Mouse (Mus musculus) stomach, embryonic 14.5 days (tissue): ENCODE data around the gene Adgrl3. TPM values are rescaled to one million over a fixed set of nuclear protein-coding genes. Genes with fewer than 3 reads are reported as not detected.

ENCODE experiments used
- ATAC-seq: fragments of 200-750 bp; cut with Nextera tagmentation; 2 replicates; pipeline ENCODE4 v1.8.0; 2017; ENCODE audit warnings: low read depth, moderate TSS enrichment; ENCODE audit not compliant: insufficient number of reproducible peaks, insufficient read depth, low FRiP score
- H3K27ac ChIP-seq: fragments of 300-500 bp; sonication (generic); 2 replicates; pipeline ENCODE4 v1.5.1; 2014; ENCODE audit warnings: mild to moderate bottlenecking, low read length, moderate library complexity, mixed read lengths
- H3K27me3 ChIP-seq: fragments of 300-500 bp; sonication (generic); 2 replicates; pipeline ENCODE4 v1.6.1; 2014; ENCODE audit warnings: low read length, control low read depth, mixed read lengths; ENCODE audit not compliant: control insufficient read depth, insufficient read depth
- H3K36me3 ChIP-seq: fragments of 300-500 bp; sonication (generic); 2 replicates; pipeline ENCODE4 v1.6.1; 2014; ENCODE audit warnings: mild to moderate bottlenecking, control low read depth, low read length, moderate library complexity, mixed read lengths; ENCODE audit not compliant: control insufficient read depth, insufficient read depth
- H3K4me1 ChIP-seq: fragments of 300-500 bp; sonication (generic); 2 replicates; pipeline ENCODE4 v1.6.1; 2014; ENCODE audit warnings: low read length, control low read depth, mixed read lengths; ENCODE audit not compliant: control insufficient read depth, insufficient read depth
- H3K4me2 ChIP-seq: fragments of 300-500 bp; sonication (generic); replicated peaks from 2 replicates; pipeline ENCODE4 v1.6.1; 2014; ENCODE audit warnings: low read depth, low read length, control low read depth
- H3K4me3 ChIP-seq: fragments of 300-500 bp; sonication (generic); 2 replicates; pipeline ENCODE4 v1.5.1; 2014; ENCODE audit warnings: low read depth, low read length, control low read depth
- H3K9ac ChIP-seq: fragments of 300-500 bp; sonication (generic); replicated peaks from 2 replicates; pipeline ENCODE4 v1.6.1; 2014; ENCODE audit warnings: low read depth, mild to moderate bottlenecking, control low read depth, low read length, moderate library complexity, mixed read lengths
- H3K9me3 ChIP-seq: fragments of 300-500 bp; sonication (generic); 2 replicates; pipeline ENCODE4 v1.6.1; 2016; ENCODE audit warnings: low read depth, low read length, control low read depth; ENCODE audit not compliant: control insufficient read depth
- WGBS: fragments of 180-500 bp; shearing (Covaris S2); extraction: QIAGEN DNeasy Blood & Tissue Kit; methylation state at CpG from one replicate; pipeline ENCODE4 v1.1.7; 2014; 5-methylcytosine and 5-hydroxymethylcytosine counted together
- polyA plus RNA-seq: library from polyadenylated mRNA; unstranded; fragments of >200 nt; fragmentation: Nextera tagmentation; extraction: Ambion mirVana; gene quantifications from 2 replicates; pipeline ENCODE4 v1.2.1, GENCODE M21; 2014

Adgrl3 gene
- polyA plus RNA-seq, 1 experiment from 2014 or later: 38.4 TPM

DNA sequence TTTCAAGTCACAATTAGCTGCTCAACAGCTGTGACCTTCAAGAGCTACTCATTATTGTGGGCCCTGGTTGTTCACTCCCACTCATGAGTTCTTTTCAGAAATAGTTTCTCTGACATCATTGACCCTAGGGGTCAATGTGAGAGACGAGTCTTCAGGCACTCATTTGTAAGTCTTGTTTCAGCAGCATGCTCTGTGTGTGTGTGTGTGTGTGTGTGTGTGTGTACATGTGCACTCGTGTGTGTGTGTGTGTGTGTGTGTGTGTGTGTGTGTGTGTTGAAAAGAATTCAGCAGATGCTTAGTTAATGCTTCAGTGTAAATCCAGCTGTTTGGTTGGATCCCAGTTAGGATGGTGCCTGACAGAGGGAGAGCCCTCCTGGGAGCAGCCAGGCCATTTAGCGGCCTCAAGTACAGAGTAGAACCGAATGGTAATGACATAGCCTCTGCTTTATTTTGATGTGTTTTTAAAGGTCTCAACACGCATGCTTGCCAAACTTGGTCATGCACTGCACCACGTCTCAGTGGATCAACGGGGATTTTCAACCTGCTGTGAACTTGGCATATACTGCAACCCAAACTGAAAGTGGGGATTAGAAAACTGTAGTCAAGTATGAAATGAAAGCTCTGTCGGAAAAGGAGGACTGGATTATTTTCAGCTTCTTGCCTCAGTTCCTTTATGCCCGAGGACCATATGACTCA lies 325.6 kb downstream of the Adgrl3 start:
- 58% methylated on average over 9 of the region's 9 CpGs for WGBS
- ATAC-seq: no peak
- Histone ChIP-seq H3K27me3 (no peaks in the 10 kb centered on the region), H3K9ac (no peak overlapping the region), H3K4me1 (no peaks in the 10 kb centered on the region), H3K36me3 (no peaks in the 10 kb centered on the region), H3K27ac (no peak overlapping the region), H3K9me3 (no peaks in the 10 kb centered on the region), H3K4me3 (no peak overlapping the region), H3K4me2 (no peak overlapping the region)

GRCm38 (mm10) chr5:81347571-81347970 lies 327.6 kb downstream of the Adgrl3 start:
- Histone ChIP-seq H3K4me3 (no peak overlapping the region), H3K9me3 (no peaks in the 10 kb centered on the region), H3K9ac (no peak overlapping the region), H3K4me2 (no peak overlapping the region), H3K4me1 (no peaks in the 10 kb centered on the region), H3K27me3 (no peaks in the 10 kb centered on the region), H3K36me3 (no peaks in the 10 kb centered on the region), H3K27ac (no peak overlapping the region)
- WGBS: 66% methylated on average over 4 of the region's 4 CpGs
- no peak for ATAC-seq

DNA sequence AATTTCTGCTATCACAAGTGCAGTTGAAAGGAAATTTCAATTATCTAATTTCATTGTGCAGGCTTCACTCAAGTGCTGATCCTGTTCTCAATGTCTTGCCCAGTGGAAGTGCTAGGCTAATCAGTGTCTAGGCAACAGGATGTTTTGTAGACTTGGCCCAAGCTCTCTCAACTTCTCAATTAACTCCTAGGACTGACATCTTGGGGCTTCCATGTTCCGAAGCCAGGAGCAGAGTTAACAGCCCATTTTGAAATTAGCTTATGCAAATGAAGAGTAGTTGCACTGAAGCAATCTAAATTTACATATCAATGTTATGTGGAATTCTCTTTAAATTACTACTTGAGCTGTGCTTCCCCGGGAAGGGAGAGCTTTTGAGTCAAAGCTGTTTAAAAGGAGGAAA lies 339.6 kb downstream of the Adgrl3 start:
- Histone ChIP-seq H3K9me3 (no peaks in the 10 kb centered on the region), H3K9ac (no peak overlapping the region), H3K4me2 (no peak overlapping the region), H3K36me3 (no peaks in the 10 kb centered on the region), H3K4me1 (no peaks in the 10 kb centered on the region), H3K4me3 (no peak overlapping the region), H3K27ac (no peak overlapping the region), H3K27me3 (no peaks in the 10 kb centered on the region)
- ATAC-seq: no peak
- 72% methylated on average over 2 of the region's 2 CpGs for WGBS

DNA sequence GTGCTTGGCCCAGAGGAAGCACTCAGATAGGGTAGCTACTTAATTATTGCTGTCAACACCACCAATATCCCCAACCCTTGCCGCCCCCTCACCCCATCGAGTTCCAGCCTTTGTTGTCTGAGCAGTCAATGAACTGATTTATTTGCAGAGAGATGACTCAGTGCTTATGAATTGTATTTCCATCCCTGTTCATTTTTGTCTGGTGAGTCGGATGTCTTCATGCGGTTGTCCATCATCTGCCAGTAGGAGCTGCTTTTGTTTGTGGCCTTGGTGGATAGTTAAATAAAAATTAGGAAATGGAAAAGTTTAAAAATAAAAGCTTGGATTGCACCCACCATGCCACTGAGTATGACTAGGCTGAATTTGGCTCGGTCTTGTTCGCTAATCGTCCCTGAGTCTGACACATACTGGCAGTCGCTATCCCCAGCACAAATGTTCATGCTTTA lies 344.3 kb downstream of the Adgrl3 start:
- WGBS: 83% methylated on average over 8 of the region's 8 CpGs
- H3K4me3 ChIP-seq: no peak overlapping the region
- ATAC-seq: no peak

GRCm38 (mm10) chr5:81365250-81365649 lies 345.3 kb downstream of the Adgrl3 start:
- Histone ChIP-seq H3K9ac (no peak overlapping the region), H3K4me3 (no peak overlapping the region), H3K9me3 (no peaks in the 10 kb centered on the region), H3K4me2 (no peak overlapping the region), H3K4me1 (no peaks in the 10 kb centered on the region), H3K27ac (no peak overlapping the region), H3K36me3 (no peaks in the 10 kb centered on the region), H3K27me3 (no peaks in the 10 kb centered on the region)
- ATAC-seq: no peak
- 66% methylated on average over 2 of the region's 2 CpGs for WGBS

More for the DNA sequence above, 344.3 kb downstream of the Adgrl3 start:
- Histone ChIP-seq H3K27me3 (no peaks in the 10 kb centered on the region), H3K4me1 (no peaks in the 10 kb centered on the region), H3K27ac (no peak overlapping the region), H3K9ac (no peak overlapping the region), H3K36me3 (no peaks in the 10 kb centered on the region), H3K4me2 (no peak overlapping the region), H3K9me3 (no peaks in the 10 kb centered on the region)

DNA sequence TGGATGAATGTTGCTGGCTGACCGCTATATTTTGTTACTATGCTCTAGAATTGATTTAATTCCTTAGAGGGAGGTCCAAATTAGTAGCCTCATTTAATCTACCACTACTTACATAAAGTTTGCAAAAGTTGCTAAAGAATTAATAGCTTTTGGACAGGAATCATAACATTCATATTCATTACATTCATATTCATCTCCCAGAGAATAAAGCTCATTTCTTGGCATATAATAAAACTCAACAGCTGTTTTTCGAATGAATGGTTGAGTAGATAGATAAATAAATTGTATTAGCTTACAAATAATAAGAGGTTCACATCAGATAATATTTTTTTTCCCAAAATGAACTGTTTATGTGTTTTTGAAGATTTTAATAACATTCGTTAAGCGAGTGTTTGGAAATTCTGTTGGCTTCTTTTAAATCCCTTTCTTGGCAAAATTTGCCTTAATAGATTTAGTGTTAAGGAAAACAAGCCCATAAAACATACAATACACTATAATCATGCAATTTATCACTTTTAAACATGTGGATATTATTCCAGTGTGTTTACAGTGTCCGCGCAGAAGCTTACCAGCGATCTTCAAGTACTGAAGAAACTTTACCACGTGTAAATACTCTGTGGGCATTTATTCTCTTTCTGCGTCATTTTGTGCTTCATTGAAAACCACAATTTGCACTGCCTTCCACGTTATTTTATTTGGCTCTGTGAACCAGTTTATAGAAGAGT lies 350.4 kb downstream of the Adgrl3 start:
- H3K27me3 ChIP-seq: no peaks in the 10 kb centered on the region
- no peaks in the 10 kb centered on the region for H3K9me3 ChIP-seq
- no peaks in the 10 kb centered on the region for H3K4me1 ChIP-seq
- H3K4me3 ChIP-seq: no peak overlapping the region
- no peak overlapping the region for H3K9ac ChIP-seq
- H3K4me2 ChIP-seq: no peak overlapping the region
- H3K27ac ChIP-seq: no peak overlapping the region
- no peaks in the 10 kb centered on the region for H3K36me3 ChIP-seq
- 63% methylated on average over 10 of the region's 10 CpGs for WGBS
- no peak for ATAC-seq

DNA sequence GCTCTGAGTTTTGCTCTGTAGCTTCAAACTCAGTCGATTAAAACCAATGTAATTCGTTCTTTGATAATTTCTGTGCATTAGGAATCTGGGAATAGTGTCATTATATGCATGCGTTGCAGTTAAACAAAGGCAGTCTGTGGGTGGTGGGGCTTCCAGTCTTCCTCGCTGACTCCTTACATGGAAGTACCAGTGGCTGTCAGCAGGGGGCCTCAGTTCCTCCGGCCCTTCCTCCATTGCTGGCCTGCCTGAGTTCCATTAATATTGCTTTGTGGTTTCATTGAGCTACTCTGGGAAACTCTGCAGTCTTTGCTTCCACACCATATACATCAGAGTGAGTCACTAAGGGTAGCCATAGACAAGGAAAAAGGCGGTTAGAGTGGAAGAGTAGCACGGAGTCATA lies 356.1 kb downstream of the Adgrl3 start:
- Histone ChIP-seq H3K27me3 (no peaks in the 10 kb centered on the region), H3K4me3 (no peak overlapping the region), H3K36me3 (no peaks in the 10 kb centered on the region), H3K27ac (no peak overlapping the region), H3K9me3 (no peaks in the 10 kb centered on the region; the same call in 1 of the 2 replicates), H3K9ac (no peak overlapping the region), H3K4me1 (no peaks in the 10 kb centered on the region), H3K4me2 (no peak overlapping the region)
- WGBS: 90% methylated on average over 7 of the region's 7 CpGs
- ATAC-seq: no peak

- Histone ChIP-seq H3K4me2 (no peak overlapping the region), H3K4me3 (no peak overlapping the region), H3K9me3 (no peaks in the 10 kb centered on the region), H3K4me1 (no peaks in the 10 kb centered on the region), H3K36me3 (no peaks in the 10 kb centered on the region), H3K27me3 (no peaks in the 10 kb centered on the region), H3K27ac (no peak overlapping the region), H3K9ac (no peak overlapping the region)
- ATAC-seq: no peak
- WGBS: 63% methylated on average over 1 of the region's 1 CpGs
Observed at GRCm38 (mm10) chr5:81405582-81406143, 385.7 kb downstream of the Adgrl3 start.
